Mouse (Mus musculus): ENCODE data around the gene Crb2. TPM values are rescaled to one million over a fixed set of nuclear protein-coding genes. Genes with fewer than 3 reads are reported as not detected.

The Crb2 gene
- total and polyA plus RNA-seq, 3 experiments: 0.07 to 0.13 TPM; not detected in 1

GRCm38 (mm10) chr2:37822122-37822521, 46.1 kb downstream of the Crb2 start:
- no peak for DNase-seq (ENCODE audit: extremely low read depth)
- H3K4me2 ChIP-seq (ENCODE audit: insufficient read depth, low read depth, poor library complexity, severe bottlenecking): no peak overlapping the region
- dilution Hi-C loops (cut with MboI; ENCODE audit: extremely low pct_ligation_motif_present, extremely low pct_unique_long_range_greater_than_20kb, low sequenced_read_pairs): no loop called here
- H3K27ac ChIP-seq (ENCODE audit: insufficient read depth, low read depth): no peak overlapping the region
- H3K4me1 ChIP-seq (ENCODE audit: control insufficient read depth in 1 of 2, insufficient read depth in 2 of 2): peaks cover 4 to 7% of the 10 kb centered on the region in 2 experiments
- peaks cover 0 to 16% of the 10 kb centered on the region in 2 experiments for H3K36me3 ChIP-seq (replicated peaks in 1 of 2; ENCODE audit: control insufficient read depth in 1 of 2, insufficient read depth in 1 of 2, low read length in 1 of 2)
- H3K79me2 ChIP-seq (replicated peaks; ENCODE audit: control insufficient read depth, extremely low read depth, insufficient read depth, poor library complexity, severe bottlenecking): no peaks in the 10 kb centered on the region
- in situ Hi-C loops (cut with MboI; ENCODE audit: low pct_ligation_motif_present, low pct_unique_long_range_greater_than_20kb, low sequenced_read_pairs): loop anchor here (25.0 kb wide), 1 partner anchor 340 kb away; no protein-coding TSS in a partner anchor
- H3K9ac ChIP-seq (ENCODE audit: insufficient read depth, low read depth): no peak overlapping the region
- no peaks in the 10 kb centered on the region for H3K9me3 ChIP-seq (replicated peaks; ENCODE audit: low read length)
- H3K4me3 ChIP-seq (replicated peaks in 1 of 3; ENCODE audit: low read depth in 2 of 3, low read length in 2 of 3, poor library complexity in 1 of 3): no peak overlapping the region
- no peak for TF ChIP-seq CHD1 (IDR thresholded peaks at IDR 0.05; ENCODE audit: low read depth, low read length)
- TF ChIP-seq SMC3 (IDR thresholded peaks at IDR 0.05; ENCODE audit: low read depth, low read length): no peak
- H3K27me3 ChIP-seq (replicated peaks): no peaks in the 10 kb centered on the region

- no peak overlapping the region for H3K27ac ChIP-seq (ENCODE audit: insufficient read depth, low read depth)
- dilution Hi-C loops (cut with MboI; ENCODE audit: extremely low pct_ligation_motif_present, extremely low pct_unique_long_range_greater_than_20kb, low sequenced_read_pairs) (no loop called here), in situ Hi-C loops (cut with MboI; ENCODE audit: low pct_ligation_motif_present, low pct_unique_long_range_greater_than_20kb, low sequenced_read_pairs) (loop anchor here (25.0 kb wide), 1 partner anchor 338 kb away; no protein-coding TSS in a partner anchor)
- H3K36me3 ChIP-seq (replicated peaks in 1 of 2; ENCODE audit: control insufficient read depth in 1 of 2, insufficient read depth in 1 of 2, low read length in 1 of 2): peaks cover 0 to 21% of the 10 kb centered on the region in 2 experiments
- no peaks in the 10 kb centered on the region for H3K27me3 ChIP-seq (replicated peaks)
- H3K4me2 ChIP-seq (ENCODE audit: insufficient read depth, low read depth, poor library complexity, severe bottlenecking): no peak overlapping the region
- DNase-seq (ENCODE audit: extremely low read depth): no peak
- no peaks in the 10 kb centered on the region for H3K4me1 ChIP-seq (ENCODE audit: control insufficient read depth in 1 of 2, insufficient read depth in 2 of 2)
- H3K4me3 ChIP-seq (replicated peaks in 1 of 3; ENCODE audit: low read depth in 2 of 3, low read length in 2 of 3, poor library complexity in 1 of 3): no peak overlapping the region
- H3K9ac ChIP-seq (ENCODE audit: insufficient read depth, low read depth): no peak overlapping the region
- no peaks in the 10 kb centered on the region for H3K9me3 ChIP-seq (replicated peaks; ENCODE audit: low read length)
- H3K79me2 ChIP-seq (replicated peaks; ENCODE audit: control insufficient read depth, extremely low read depth, insufficient read depth, poor library complexity, severe bottlenecking): no peaks in the 10 kb centered on the region
- TF ChIP-seq MYC (IDR thresholded peaks at IDR 0.05; ENCODE audit: low read depth, low read length) (no peak), NELFE (IDR thresholded peaks at IDR 0.05; ENCODE audit: low read depth, low read length) (no peak), HCFC1 (IDR thresholded peaks at IDR 0.05; ENCODE audit: low read depth, low read length) (no peak), TBP (conservative IDR thresholded peaks at IDR 0.05; ENCODE audit: low read depth, low read length) (no peak), EP300 (IDR thresholded peaks at IDR 0.05; ENCODE audit: low read length) (no peak), MXI1 (IDR thresholded peaks at IDR 0.05; ENCODE audit: low read depth, low read length) (no peak), RAD21 (IDR thresholded peaks at IDR 0.05; ENCODE audit: low read depth, low read length) (no peak), KAT2A (IDR thresholded peaks at IDR 0.05; ENCODE audit: insufficient replicate concordance, low read length) (no peak), POLR2A (IDR thresholded peaks at IDR 0.05; ENCODE audit: low read depth, low read length) (no peak), ZC3H11A (IDR thresholded peaks at IDR 0.05; ENCODE audit: low read depth, low read length) (no peak)
These were observed 47.8 kb downstream of the Crb2 start for GRCm38 (mm10) chr2:37823826-37824225.

GRCm38 (mm10) chr2:37829758-37830275, 53.8 kb downstream of the Crb2 start:
- dilution Hi-C loops (cut with MboI; ENCODE audit: extremely low pct_ligation_motif_present, extremely low pct_unique_long_range_greater_than_20kb, low sequenced_read_pairs): no loop called here

More at GRCm38 (mm10) chr2:37829758-37830275, 53.8 kb downstream of the Crb2 start:
- TF ChIP-seq PAX5 (IDR thresholded peaks at IDR 0.05; ENCODE audit: low read length): no peak
- Histone ChIP-seq H3K36me3 (replicated peaks in 1 of 2; ENCODE audit: control insufficient read depth in 1 of 2, insufficient read depth in 1 of 2, low read length in 1 of 2) (peaks cover 0 to 34% of the 10 kb centered on the region in 2 experiments), H3K4me3 (replicated peaks in 1 of 3; ENCODE audit: low read depth in 2 of 3, low read length in 2 of 3, poor library complexity in 1 of 3) (no peak overlapping the region), H3K4me2 (ENCODE audit: insufficient read depth, low read depth, poor library complexity, severe bottlenecking) (no peak overlapping the region), H3K27me3 (replicated peaks) (no peaks in the 10 kb centered on the region), H3K79me2 (replicated peaks; ENCODE audit: control insufficient read depth, extremely low read depth, insufficient read depth, poor library complexity, severe bottlenecking) (no peaks in the 10 kb centered on the region), H3K9me3 (replicated peaks; ENCODE audit: low read length) (no peaks in the 10 kb centered on the region), H3K4me1 (ENCODE audit: control insufficient read depth in 1 of 2, insufficient read depth in 2 of 2) (no peaks in the 10 kb centered on the region), H3K27ac (ENCODE audit: insufficient read depth, low read depth) (no peak overlapping the region), H3K9ac (ENCODE audit: insufficient read depth, low read depth) (no peak overlapping the region)
- no peak for DNase-seq (ENCODE audit: extremely low read depth)
- in situ Hi-C loops (cut with MboI; ENCODE audit: low pct_ligation_motif_present, low pct_unique_long_range_greater_than_20kb, low sequenced_read_pairs): no loop called here

All from CH12.LX (cell line).